Mouse (Mus musculus) erythroid progenitor cell, adult 5-6 weeks (primary cell): ENCODE measurements around the gene Evl. TPM values are rescaled to one million over a fixed set of nuclear protein-coding genes. Genes with fewer than 3 reads are reported as not detected.
A peak's percentile ranks its signal among the peaks of the same experiment; 100 is the strongest.

Source experiments
- ATAC-seq: replicated peaks from 2 replicates; pipeline ENCODE4 v1.8.0; 2016; ENCODE audit warnings: moderate number of reproducible peaks, mild to moderate bottlenecking, moderate TSS enrichment, inconsistent platforms; ENCODE audit not compliant: poor library complexity, low FRiP score, severe bottlenecking
- total RNA-seq, 2 experiments: library from RNA; stranded (forward) in 1 of 2; stranded (reverse) in 1 of 2; fragments of 150-400 nt in 1 of 2; fragments of 186-747, 209-891 nt in 1 of 2; gene quantifications; 2 replicates each; pipeline versions ENCODE4 v1.2.3 to v1.2.4; 2015 to 2017; ENCODE audit warnings: low replicate concordance in 2 of 2

Gene Evl
- total RNA-seq, 2 experiments from 2014 or later = 13.4 to 56.6 TPM

GRCm38 (mm10) chr12:108579156-108579871, 24.8 kb downstream of the Evl start:
- ATAC-seq = no peak

- ATAC-seq = no peak
Measured at GRCm38 (mm10) chr12:108583775-108584174, 29.3 kb downstream of the Evl start.

- no peak for ATAC-seq
Measured at GRCm38 (mm10) chr12:108590131-108590530, 35.6 kb downstream of the Evl start.

GRCm38 (mm10) chr12:108591586-108591985, 37.1 kb downstream of the Evl start:
- no peak for ATAC-seq

- no peak for ATAC-seq
Measured at GRCm38 (mm10) chr12:108592866-108593265, 38.3 kb downstream of the Evl start.

GRCm38 (mm10) chr12:108600864-108601263, 46.3 kb downstream of the Evl start:
- no peak for ATAC-seq

GRCm38 (mm10) chr12:108601326-108601725, 46.8 kb downstream of the Evl start:
- ATAC-seq = no peak

GRCm38 (mm10) chr12:108604546-108604945, 50.0 kb downstream of the Evl start:
- no peak for ATAC-seq

GRCm38 (mm10) chr12:108605521-108606281, 51.2 kb downstream of the Evl start:
- no peak for ATAC-seq

- no peak for ATAC-seq
Measured at GRCm38 (mm10) chr12:108606321-108606720, 51.8 kb downstream of the Evl start.

- no peak for ATAC-seq
Measured at GRCm38 (mm10) chr12:108609446-108609845, 54.9 kb downstream of the Evl start.

GRCm38 (mm10) chr12:108610255-108610654, 55.7 kb downstream of the Evl start:
- no peak for ATAC-seq

GRCm38 (mm10) chr12:108613081-108613480, 58.6 kb downstream of the Evl start:
- ATAC-seq = peak; percentile 59

- no peak for ATAC-seq
Measured at GRCm38 (mm10) chr12:108617511-108617910, 63.0 kb downstream of the Evl start.

GRCm38 (mm10) chr12:108619853-108620416, 65.4 kb downstream of the Evl start:
- no peak for ATAC-seq

- no peak for ATAC-seq
Measured at GRCm38 (mm10) chr12:108622406-108622805, 67.9 kb downstream of the Evl start.

GRCm38 (mm10) chr12:108629556-108629955, 75.0 kb downstream of the Evl start:
- no peak for ATAC-seq

GRCm38 (mm10) chr12:108630741-108631688, 76.5 kb downstream of the Evl start:
- ATAC-seq = no peak

GRCm38 (mm10) chr12:108632501-108632900, 78.0 kb downstream of the Evl start:
- ATAC-seq = no peak

GRCm38 (mm10) chr12:108634031-108634430, 79.5 kb downstream of the Evl start:
- ATAC-seq = no peak
